Mouse (Mus musculus): ENCODE data around the gene Tmem72. TPM values are rescaled to one million over a fixed set of nuclear protein-coding genes. Genes with fewer than 3 reads are reported as not detected.

The Tmem72 gene
- polyA plus RNA-seq, 1 experiment from 2014 or later: 12.4 TPM

DNA sequence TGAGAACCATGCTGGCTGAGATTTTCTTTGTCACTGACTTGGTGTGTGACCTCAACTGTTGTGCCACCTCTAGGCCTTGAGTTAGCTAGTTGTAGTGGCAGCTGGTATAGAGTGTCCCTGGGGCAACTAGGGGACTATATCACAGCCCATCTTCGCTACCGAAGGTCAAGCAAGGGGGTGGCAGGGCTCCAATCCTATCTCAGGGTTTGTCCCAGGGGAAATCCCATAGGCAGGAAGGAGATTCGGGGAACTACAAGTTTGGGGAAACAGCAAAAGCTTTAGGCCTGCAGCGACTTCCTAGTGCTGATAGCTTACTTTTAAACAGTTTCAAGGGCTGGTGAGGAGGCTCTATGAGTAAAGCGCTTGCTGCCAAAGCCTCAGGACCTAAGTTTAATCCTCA is 44.4 kb downstream of the Tmem72 start:
- H3K4me2 ChIP-seq (replicated peaks; ENCODE audit: low read depth, low read length): no peak overlapping the region
- H3K9me3 ChIP-seq (ENCODE audit: low read length): no peaks in the 10 kb centered on the region
- H3K9ac ChIP-seq (replicated peaks; ENCODE audit: low read length): no peak overlapping the region
- H3K27me3 ChIP-seq (ENCODE audit: insufficient read depth, low read length): no peaks in the 10 kb centered on the region
- no peaks in the 10 kb centered on the region for H3K36me3 ChIP-seq (ENCODE audit: insufficient read depth, low read length)
- WGBS: 73% methylated on average over 5 of the region's 5 CpGs
- peaks cover 23% of the 10 kb centered on the region for H3K4me1 ChIP-seq (ENCODE audit: insufficient read depth, low read length)
- no peak overlapping the region for H3K4me3 ChIP-seq (ENCODE audit: low read length)
- no peak for ATAC-seq (ENCODE audit: low FRiP score, low TSS enrichment)
- no peak overlapping the region for H3K27ac ChIP-seq (ENCODE audit: low read length)

- Histone ChIP-seq H3K27me3 (ENCODE audit: insufficient read depth, low read length) (no peaks in the 10 kb centered on the region), H3K4me2 (replicated peaks; ENCODE audit: low read depth, low read length) (no peak overlapping the region), H3K4me1 (ENCODE audit: insufficient read depth, low read length) (peaks cover 23% of the 10 kb centered on the region), H3K9me3 (ENCODE audit: low read length) (no peaks in the 10 kb centered on the region), H3K9ac (replicated peaks; ENCODE audit: low read length) (no peak overlapping the region), H3K4me3 (ENCODE audit: low read length) (no peak overlapping the region), H3K36me3 (ENCODE audit: insufficient read depth, low read length) (no peaks in the 10 kb centered on the region), H3K27ac (ENCODE audit: low read length) (no peak overlapping the region)
- 84% methylated on average over 4 of the region's 4 CpGs for WGBS
- ATAC-seq (ENCODE audit: low FRiP score, low TSS enrichment): no peak
Measured at GRCm38 (mm10) chr6:116671768-116672167, 44.9 kb downstream of the Tmem72 start.

DNA sequence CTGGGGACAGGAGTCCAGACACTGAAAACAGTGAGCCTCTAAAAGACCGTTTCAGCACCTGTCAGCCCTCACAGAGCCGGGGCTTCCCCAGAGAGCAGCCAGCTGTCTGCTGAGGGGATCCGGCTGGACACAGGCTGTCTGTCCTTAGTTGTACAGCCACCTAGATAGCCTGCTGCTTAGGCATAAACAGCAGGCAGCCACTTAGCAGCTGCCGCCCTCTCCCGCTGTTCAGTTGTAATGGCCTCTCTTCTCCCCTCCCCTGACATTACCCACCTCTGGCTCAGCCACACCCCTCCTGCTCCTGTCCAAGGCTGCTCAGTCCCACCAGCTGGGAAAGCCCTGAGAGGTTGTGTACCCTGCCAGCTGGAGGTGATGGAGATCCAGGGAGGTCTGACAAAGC is 45.7 kb downstream of the Tmem72 start:
- H3K9me3 ChIP-seq (ENCODE audit: low read length): no peaks in the 10 kb centered on the region
- H3K27ac ChIP-seq (ENCODE audit: low read length): no peak overlapping the region
- no peaks in the 10 kb centered on the region for H3K27me3 ChIP-seq (ENCODE audit: insufficient read depth, low read length)
- no peaks in the 10 kb centered on the region for H3K36me3 ChIP-seq (ENCODE audit: insufficient read depth, low read length)
- no peak overlapping the region for H3K4me3 ChIP-seq (ENCODE audit: low read length)
- H3K9ac ChIP-seq (replicated peaks; ENCODE audit: low read length): no peak overlapping the region
- H3K4me1 ChIP-seq (ENCODE audit: insufficient read depth, low read length): peaks cover 17% of the 10 kb centered on the region
- ATAC-seq (ENCODE audit: low FRiP score, low TSS enrichment): peak; percentile 27
- H3K4me2 ChIP-seq (replicated peaks; ENCODE audit: low read depth, low read length): no peak overlapping the region
- WGBS: 13% methylated on average over 5 of the region's 5 CpGs

DNA sequence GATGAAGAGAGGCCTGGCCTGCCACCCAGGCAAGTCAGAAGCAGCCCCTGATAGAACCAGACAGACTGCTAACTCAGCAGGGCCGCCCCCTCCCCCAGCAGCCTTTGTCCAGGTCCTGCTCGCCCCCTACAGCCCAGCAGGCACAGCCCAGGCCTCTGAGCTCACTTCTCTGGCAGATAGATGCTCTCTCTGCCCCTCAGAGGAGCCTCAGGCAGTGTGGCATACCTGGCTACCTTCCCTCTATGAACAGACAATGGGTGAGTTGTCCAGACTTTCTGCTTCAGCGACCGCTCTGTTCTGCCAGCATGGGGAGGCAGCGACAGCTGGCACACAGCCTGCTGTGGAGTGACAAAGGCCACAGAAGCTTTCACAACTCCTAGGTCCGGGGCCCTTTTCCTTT is 46.6 kb downstream of the Tmem72 start:
- no peak overlapping the region for H3K4me2 ChIP-seq (replicated peaks; ENCODE audit: low read depth, low read length)
- H3K27ac ChIP-seq (ENCODE audit: low read length): no peak overlapping the region

GRCm38 (mm10) chr6:116668682-116669470 is 47.8 kb downstream of the Tmem72 start:
- H3K4me2 ChIP-seq (replicated peaks; ENCODE audit: low read depth, low read length): no peak overlapping the region
- H3K27ac ChIP-seq (ENCODE audit: low read length): no peak overlapping the region
- no peaks in the 10 kb centered on the region for H3K36me3 ChIP-seq (ENCODE audit: insufficient read depth, low read length)
- no peak for ATAC-seq (ENCODE audit: low FRiP score, low TSS enrichment)
- no peaks in the 10 kb centered on the region for H3K27me3 ChIP-seq (ENCODE audit: insufficient read depth, low read length)
- H3K9me3 ChIP-seq (ENCODE audit: low read length): no peaks in the 10 kb centered on the region
- H3K4me1 ChIP-seq (ENCODE audit: insufficient read depth, low read length): peaks cover 17% of the 10 kb centered on the region
- 42% methylated on average over 11 of the region's 11 CpGs for WGBS
- H3K4me3 ChIP-seq (ENCODE audit: low read length): no peak overlapping the region
- no peak overlapping the region for H3K9ac ChIP-seq (replicated peaks; ENCODE audit: low read length)

More for the DNA sequence above, 46.6 kb downstream of the Tmem72 start:
- Histone ChIP-seq H3K36me3 (ENCODE audit: insufficient read depth, low read length) (no peaks in the 10 kb centered on the region), H3K4me3 (ENCODE audit: low read length) (no peak overlapping the region), H3K9me3 (ENCODE audit: low read length) (no peaks in the 10 kb centered on the region), H3K27me3 (ENCODE audit: insufficient read depth, low read length) (no peaks in the 10 kb centered on the region), H3K4me1 (ENCODE audit: insufficient read depth, low read length) (peaks cover 17% of the 10 kb centered on the region), H3K9ac (replicated peaks; ENCODE audit: low read length) (no peak overlapping the region; the same call in 1 of the 2 replicates)
- ATAC-seq (ENCODE audit: low FRiP score, low TSS enrichment): no peak
- WGBS: 39% methylated on average over 6 of the region's 6 CpGs

GRCm38 (mm10) chr6:116667382-116667781 is 49.3 kb downstream of the Tmem72 start:
- 85% methylated on average over 3 of the region's 3 CpGs for WGBS
- ATAC-seq (ENCODE audit: low FRiP score, low TSS enrichment): no peak
- no peak overlapping the region for H3K9ac ChIP-seq (replicated peaks; ENCODE audit: low read length)
- no peak overlapping the region for H3K4me3 ChIP-seq (ENCODE audit: low read length)
- H3K27me3 ChIP-seq (ENCODE audit: insufficient read depth, low read length): no peaks in the 10 kb centered on the region
- no peaks in the 10 kb centered on the region for H3K36me3 ChIP-seq (ENCODE audit: insufficient read depth, low read length)
- no peak overlapping the region for H3K4me2 ChIP-seq (replicated peaks; ENCODE audit: low read depth, low read length)
- H3K9me3 ChIP-seq (ENCODE audit: low read length): no peaks in the 10 kb centered on the region
- H3K4me1 ChIP-seq (ENCODE audit: insufficient read depth, low read length): peaks cover 10% of the 10 kb centered on the region; the same call in 1 of the 2 replicates
- no peak overlapping the region for H3K27ac ChIP-seq (ENCODE audit: low read length)

- H3K4me2 ChIP-seq (replicated peaks; ENCODE audit: low read depth, low read length): no peak overlapping the region
- ATAC-seq (ENCODE audit: low FRiP score, low TSS enrichment): no peak
- H3K4me3 ChIP-seq (ENCODE audit: low read length): no peak overlapping the region
- 68% methylated on average over 3 of the region's 3 CpGs for WGBS
- peaks cover 10% of the 10 kb centered on the region; the same call in 1 of the 2 replicates for H3K4me1 ChIP-seq (ENCODE audit: insufficient read depth, low read length)
- no peak overlapping the region for H3K27ac ChIP-seq (ENCODE audit: low read length)
- H3K9me3 ChIP-seq (ENCODE audit: low read length): no peaks in the 10 kb centered on the region
- H3K36me3 ChIP-seq (ENCODE audit: insufficient read depth, low read length): no peaks in the 10 kb centered on the region
- H3K9ac ChIP-seq (replicated peaks; ENCODE audit: low read length): no peak overlapping the region
- no peaks in the 10 kb centered on the region for H3K27me3 ChIP-seq (ENCODE audit: insufficient read depth, low read length)
Measured at GRCm38 (mm10) chr6:116666892-116667291, 49.8 kb downstream of the Tmem72 start.

DNA sequence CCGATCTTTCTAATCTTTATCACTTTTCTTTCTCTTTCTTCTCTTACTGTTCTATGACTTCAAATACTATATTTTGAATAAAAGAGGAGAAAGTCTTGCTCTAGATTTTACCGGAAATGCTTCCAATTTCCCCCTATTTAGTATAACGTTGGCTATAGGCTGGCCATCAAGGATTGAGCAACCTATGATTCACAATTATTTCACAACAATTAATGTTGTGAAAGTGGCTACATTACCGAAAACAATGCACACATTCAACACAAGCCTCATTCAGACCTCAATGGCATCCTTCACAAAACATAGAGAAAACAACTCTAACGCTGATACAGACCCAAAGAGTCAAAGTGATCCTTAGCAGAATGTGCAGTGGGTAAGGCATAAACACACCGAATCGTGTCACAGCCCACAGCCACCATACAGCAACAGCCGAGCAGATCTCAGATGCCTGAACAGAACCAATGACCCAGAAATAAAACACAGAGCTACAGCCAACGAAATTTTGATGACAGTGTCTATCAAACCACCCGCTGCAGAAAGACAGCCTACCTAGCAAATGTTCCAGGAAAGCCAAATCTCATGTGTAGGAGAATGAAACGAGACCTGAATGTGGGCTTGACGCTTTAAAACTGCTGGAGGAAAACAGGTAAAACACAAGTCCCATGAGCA is 50.5 kb downstream of the Tmem72 start:
- no peak overlapping the region for H3K9ac ChIP-seq (replicated peaks; ENCODE audit: low read length)
- no peak for ATAC-seq (ENCODE audit: low FRiP score, low TSS enrichment)
- H3K4me1 ChIP-seq (ENCODE audit: insufficient read depth, low read length): peaks cover 10% of the 10 kb centered on the region; the same call in 1 of the 2 replicates
- H3K27ac ChIP-seq (ENCODE audit: low read length): no peak overlapping the region
- H3K9me3 ChIP-seq (ENCODE audit: low read length): no peaks in the 10 kb centered on the region
- WGBS: 77% methylated on average over 12 of the region's 12 CpGs
- H3K36me3 ChIP-seq (ENCODE audit: insufficient read depth, low read length): no peaks in the 10 kb centered on the region
- H3K4me2 ChIP-seq (replicated peaks; ENCODE audit: low read depth, low read length): no peak overlapping the region
- H3K27me3 ChIP-seq (ENCODE audit: insufficient read depth, low read length): no peaks in the 10 kb centered on the region
- no peak overlapping the region for H3K4me3 ChIP-seq (ENCODE audit: low read length)

- Histone ChIP-seq H3K9me3 (ENCODE audit: low read length) (no peaks in the 10 kb centered on the region), H3K9ac (replicated peaks; ENCODE audit: low read length) (no peak overlapping the region), H3K4me2 (replicated peaks; ENCODE audit: low read depth, low read length) (no peak overlapping the region), H3K36me3 (ENCODE audit: insufficient read depth, low read length) (no peaks in the 10 kb centered on the region), H3K27me3 (ENCODE audit: insufficient read depth, low read length) (no peaks in the 10 kb centered on the region), H3K4me1 (ENCODE audit: insufficient read depth, low read length) (no peaks in the 10 kb centered on the region), H3K27ac (ENCODE audit: low read length) (no peak overlapping the region), H3K4me3 (ENCODE audit: low read length) (no peak overlapping the region)
- ATAC-seq (ENCODE audit: low FRiP score, low TSS enrichment): no peak
- WGBS: 55% methylated on average over 3 of the region's 3 CpGs
Measured at GRCm38 (mm10) chr6:116664830-116665229, 51.9 kb downstream of the Tmem72 start.

- no peak for ATAC-seq (ENCODE audit: low FRiP score, low TSS enrichment)
- no peaks in the 10 kb centered on the region for H3K27me3 ChIP-seq (ENCODE audit: insufficient read depth, low read length)
- no peak overlapping the region for H3K4me3 ChIP-seq (ENCODE audit: low read length)
- H3K4me1 ChIP-seq (ENCODE audit: insufficient read depth, low read length): no peaks in the 10 kb centered on the region
- no peak overlapping the region for H3K4me2 ChIP-seq (replicated peaks; ENCODE audit: low read depth, low read length)
- H3K9me3 ChIP-seq (ENCODE audit: low read length): no peaks in the 10 kb centered on the region
- no peak overlapping the region for H3K27ac ChIP-seq (ENCODE audit: low read length)
- H3K9ac ChIP-seq (replicated peaks; ENCODE audit: low read length): no peak overlapping the region
- no peaks in the 10 kb centered on the region for H3K36me3 ChIP-seq (ENCODE audit: insufficient read depth, low read length)
- 86% methylated on average over 6 of the region's 6 CpGs for WGBS
Measured at GRCm38 (mm10) chr6:116664031-116664430, 52.7 kb downstream of the Tmem72 start.

Data from kidney, embryonic 16.5 days (tissue).